Mouse (Mus musculus): ENCODE results near the gene Mov10l1.

The Mov10l1 gene

DNA sequence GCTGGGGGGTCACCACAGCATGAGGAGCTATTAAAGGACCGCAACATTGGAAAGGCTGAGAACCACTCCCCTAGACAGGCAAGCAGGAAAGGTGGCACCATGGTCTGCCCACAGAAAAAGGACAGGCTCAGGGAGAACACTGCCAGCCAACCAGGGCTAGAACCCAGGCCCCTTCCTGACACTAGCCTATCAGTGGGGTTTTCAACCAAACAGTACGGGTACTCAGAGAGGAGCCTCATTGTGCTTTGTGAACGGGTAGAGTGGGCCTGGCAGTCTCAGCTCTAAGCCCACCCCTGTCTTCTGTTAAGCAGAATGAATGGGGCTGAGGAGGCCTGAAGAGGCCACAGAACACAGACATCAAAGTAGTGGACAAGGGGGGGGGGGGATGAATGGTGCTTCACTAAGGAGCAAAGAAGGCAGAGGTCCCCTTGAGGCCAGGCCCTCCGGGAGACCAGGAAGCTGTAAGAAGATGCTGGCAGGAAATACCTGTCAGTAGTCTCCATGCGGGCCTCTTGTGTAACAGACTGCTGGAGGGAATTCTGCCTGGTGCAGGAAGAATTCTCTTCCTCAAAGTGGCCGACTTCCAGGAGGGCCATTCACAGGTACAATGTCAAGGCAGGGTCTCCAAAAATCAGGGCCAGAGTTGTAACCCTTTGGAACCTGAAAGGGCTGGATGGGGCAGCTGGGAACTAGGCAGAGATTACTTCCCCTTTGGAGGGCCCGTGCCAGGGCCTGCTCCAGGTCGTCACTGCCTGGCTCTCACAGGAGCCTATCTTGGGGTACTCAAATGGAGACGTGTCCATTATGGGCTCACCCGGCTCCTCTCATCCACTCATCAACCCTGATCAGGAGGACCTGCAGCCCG is 92.1 kb downstream of the Mov10l1 start, which contains the start of gene Trabd:
Gene Trabd, plus strand, starts transcription at position 512 of the 865 bp plus-strand sequence.
- no peak for DNase-seq (ENCODE audit: low read depth, low spot score)

DNA sequence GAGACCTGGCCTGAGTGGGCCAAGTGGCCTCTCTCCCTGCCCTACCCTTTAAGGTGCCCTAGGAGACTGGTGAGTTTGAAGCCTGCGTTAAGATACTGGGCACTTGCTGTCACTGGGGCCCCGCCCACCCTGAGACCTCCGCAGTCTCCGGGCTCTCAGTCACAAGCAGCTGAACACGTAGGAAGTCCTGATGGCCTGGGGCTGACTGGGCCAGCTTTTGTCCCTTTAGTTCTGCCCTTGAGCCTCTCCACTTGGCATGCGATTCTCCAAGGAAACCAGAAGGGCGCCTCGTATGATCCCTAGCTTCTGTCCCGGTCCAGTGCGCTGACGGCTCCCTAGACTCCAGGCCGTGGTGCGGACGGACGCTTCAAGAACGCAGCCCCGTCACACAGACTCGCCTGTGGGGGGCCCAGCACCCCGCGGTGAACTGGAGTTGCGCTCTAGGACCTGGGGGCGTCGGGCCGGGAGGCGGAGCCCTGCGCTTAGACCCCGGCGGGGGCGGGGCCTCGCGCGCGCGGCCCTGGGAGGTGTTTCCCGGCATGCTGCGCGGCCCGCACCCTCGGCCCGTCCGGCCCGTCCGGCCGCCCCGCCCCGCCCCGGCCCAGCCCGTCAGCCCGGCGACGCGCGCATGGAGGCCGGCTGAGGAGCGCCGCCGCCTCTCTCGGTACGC is 92.9 kb downstream of the Mov10l1 start:
- peak; percentile 67 for DNase-seq (ENCODE audit: low read depth, low spot score)

GRCm38 (mm10) chr15:89076156-89076731 is 93.5 kb downstream of the Mov10l1 start:
- no peak for DNase-seq (ENCODE audit: low read depth, low spot score)

- DNase-seq (ENCODE audit: low read depth, low spot score) = no peak
Observed at GRCm38 (mm10) chr15:89078208-89078836, 95.6 kb downstream of the Mov10l1 start.

- DNase-seq (ENCODE audit: low read depth, low spot score) = no peak
Observed at GRCm38 (mm10) chr15:89083906-89084305, 101.2 kb downstream of the Mov10l1 start.

DNA sequence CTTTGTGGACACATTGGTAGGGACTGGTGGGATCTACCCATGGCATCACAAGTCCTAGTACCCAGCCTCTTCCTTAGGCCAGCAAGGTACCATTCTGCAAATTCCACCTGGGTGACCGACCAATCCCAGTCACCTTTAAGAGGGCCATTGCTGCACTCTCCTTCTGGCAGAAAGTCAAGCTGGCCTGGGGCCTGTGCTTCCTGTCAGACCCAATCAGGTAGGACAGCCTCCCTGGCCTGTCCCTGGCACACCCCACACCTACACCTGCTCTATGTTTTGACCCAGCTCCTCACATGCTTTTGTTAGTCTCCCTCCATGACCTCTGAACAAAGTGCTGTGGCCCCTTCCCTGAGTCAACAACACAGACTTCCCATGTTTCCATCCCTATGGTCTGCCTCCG is 102.1 kb downstream of the Mov10l1 start:
- no peak for DNase-seq (ENCODE audit: low read depth, low spot score)

GRCm38 (mm10) chr15:89088607-89089247 is 106.0 kb downstream of the Mov10l1 start, which contains the start of gene Selenoo:
Gene Selenoo (plus strand): TSS chr15:89089084.
- DNase-seq (ENCODE audit: low read depth, low spot score) = peak; percentile 62

DNA sequence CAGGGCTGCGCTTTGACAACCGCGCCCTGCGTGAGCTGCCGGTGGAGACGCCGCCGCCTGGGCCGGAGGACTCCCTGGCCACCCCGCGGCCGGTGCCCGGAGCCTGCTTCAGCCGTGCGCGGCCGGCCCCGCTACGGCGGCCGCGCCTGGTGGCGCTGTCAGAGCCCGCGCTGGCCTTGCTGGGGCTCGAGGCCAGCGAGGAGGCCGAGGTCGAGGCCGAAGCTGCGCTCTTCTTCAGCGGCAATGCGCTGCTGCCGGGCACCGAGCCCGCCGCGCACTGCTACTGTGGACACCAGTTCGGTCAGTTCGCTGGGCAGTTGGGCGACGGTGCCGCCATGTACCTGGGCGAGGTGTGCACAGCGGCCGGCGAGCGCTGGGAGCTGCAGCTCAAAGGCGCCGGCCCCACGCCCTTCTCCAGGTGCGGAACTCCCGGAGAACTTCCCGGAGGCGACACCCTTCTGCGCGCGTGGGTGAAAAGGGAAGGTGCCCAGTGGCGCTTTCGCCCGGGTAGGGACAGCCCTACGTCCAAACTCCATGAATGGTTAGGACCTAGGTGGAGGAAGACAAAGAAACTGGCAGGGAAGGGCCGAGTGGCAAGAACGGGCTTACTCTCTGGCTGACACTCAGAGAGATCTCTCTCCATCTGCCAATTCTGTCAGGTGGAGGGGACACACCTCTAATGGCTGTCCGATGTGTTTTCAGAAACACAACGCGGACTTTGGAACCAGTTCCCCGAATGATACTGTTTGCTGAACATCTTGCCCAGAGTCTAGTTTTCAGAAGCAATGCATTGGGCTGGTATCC is 106.7 kb downstream of the Mov10l1 start:
- no peak for DNase-seq (ENCODE audit: low read depth, low spot score)

DNA sequence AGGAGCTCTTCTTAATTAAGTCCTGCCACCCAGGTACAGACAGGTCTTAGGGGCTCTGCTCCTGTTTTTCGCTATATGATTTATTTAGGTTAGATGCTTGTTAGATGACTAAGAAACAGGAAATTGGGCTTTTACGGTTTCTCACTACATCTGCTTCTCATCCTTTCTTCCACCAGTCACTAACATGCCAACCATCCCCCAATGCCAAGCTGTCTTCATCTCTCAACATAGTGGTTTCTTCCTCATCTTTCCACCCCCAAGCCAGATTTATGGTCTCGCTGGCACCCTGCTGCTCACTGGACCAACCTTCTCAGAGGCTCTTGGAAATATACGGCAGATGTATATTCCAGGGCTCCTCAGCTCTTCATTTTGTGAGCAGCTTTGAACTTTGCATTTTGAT is 108.0 kb downstream of the Mov10l1 start:
- no peak for DNase-seq (ENCODE audit: low read depth, low spot score)

DNA sequence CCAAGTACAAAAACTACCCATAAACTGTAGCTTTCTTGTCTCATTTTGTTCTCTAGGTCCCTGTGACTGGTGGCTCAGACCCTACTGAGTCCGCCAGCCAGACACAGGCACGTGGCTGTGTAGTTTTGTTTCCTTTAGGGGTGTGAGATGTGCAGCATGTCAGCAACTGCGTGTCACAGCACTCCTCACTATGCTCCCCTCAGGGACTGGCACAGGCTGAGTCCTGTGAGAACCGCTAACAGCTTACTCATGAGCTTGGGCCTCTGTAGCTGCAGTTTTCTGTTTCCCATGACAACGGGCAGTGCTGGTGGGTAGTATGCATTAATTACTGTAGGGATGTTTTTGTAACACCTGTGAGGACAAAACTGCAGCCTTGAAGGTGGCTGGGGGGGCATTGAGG is 109.5 kb downstream of the Mov10l1 start:
- DNase-seq (ENCODE audit: low read depth, low spot score) = no peak

DNA sequence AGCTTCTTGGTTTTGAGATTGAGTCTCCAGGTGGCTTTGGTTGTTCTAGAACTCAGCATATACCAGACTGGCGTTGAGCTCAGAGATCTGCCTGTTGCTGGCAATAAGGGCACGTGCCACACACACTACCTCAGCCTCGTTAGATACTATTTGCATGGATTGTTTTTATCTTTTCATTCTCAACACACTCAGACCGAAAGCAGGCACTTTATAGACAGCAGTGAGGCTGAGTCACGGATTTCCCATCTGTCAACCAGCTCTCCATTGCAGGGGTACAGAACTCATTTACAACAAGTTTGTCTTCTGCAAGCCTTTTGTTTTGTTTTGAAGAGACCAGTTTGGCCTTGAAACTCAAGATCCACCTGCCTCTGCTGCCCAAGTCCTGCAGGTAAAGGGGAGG is 114.7 kb downstream of the Mov10l1 start:
- no peak for DNase-seq (ENCODE audit: low read depth, low spot score)

DNA sequence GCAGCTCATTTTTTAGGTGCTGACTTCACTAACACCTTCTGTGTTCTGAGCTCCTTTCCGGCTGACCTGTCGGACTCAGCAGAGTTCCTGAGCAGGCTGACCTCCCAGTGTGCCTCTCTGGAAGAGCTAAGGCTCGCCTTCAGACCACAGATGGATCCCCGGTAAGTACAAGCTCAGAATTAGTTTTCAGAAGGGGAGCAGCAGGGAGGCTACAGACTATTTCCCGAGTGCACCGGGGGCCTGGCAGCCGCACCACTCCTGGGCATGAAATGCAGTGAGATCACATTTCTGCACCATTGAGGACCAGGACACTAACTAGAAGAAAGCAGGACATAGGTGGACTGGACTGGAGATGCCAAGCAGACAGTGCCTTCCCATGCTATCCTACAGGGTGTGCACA is 115.9 kb downstream of the Mov10l1 start:
- no peak for DNase-seq (ENCODE audit: low read depth, low spot score)

DNA sequence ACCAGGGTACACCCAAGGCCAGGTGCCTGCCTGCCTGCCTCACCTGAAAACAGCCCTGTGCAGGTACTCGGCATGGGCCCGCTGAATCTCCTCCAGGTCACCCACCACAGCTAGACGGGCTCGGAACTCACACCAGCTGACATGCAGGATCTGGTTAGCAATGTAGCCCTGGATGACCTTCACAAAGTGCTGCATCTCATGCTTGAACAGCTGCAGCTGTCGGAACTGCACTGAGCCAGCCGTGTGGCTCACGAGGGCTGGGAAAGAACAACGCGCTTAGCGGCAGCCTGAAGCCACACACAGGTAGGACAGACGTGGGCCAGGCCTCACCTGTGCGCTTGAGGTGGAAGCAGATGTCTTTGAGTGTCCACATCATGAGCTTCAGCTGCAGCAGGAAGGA is 118.1 kb downstream of the Mov10l1 start:
- no peak for DNase-seq (ENCODE audit: low read depth, low spot score)

- no peak for DNase-seq (ENCODE audit: low read depth, low spot score)
Observed at GRCm38 (mm10) chr15:89102646-89103045, 119.9 kb downstream of the Mov10l1 start.

DNA sequence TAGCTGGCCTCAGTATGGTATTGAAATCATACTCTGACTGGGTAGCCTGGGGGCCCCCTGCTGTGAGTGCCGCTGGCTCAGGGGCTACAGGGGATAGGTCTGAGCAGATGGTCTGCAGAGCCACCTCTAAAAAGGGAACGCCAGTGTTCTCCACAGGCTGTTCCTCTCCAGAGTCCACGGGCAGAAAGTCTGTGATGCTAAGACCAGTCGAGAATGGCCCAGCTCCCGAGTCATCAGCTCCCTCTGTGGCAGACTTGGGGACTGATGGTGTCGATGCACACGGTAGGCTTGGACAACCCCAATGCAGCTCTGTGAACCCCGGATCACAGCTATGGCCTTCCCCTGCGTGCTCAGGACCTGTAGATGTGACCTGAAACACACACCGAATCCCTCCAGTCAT is 121.2 kb downstream of the Mov10l1 start:
- no peak for DNase-seq (ENCODE audit: low read depth, low spot score)

DNA sequence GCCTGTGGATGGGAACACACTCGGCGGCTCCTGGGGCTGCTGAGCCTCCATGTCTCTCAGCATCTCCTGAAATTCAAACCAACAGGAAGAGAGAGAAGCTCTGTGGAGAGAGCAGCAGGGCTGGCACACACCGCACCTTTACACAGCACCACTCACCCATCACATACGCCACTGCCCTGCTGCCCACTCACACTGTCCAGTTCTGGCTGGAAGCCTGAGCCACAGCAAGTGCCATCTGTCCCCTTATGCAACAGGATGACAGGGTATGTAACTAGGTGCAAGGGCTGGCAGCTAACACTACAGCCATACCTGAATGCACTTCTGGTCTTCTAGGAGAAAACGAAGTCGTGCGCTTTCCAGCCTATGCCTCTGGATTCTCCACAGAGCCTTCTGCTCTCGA is 121.7 kb downstream of the Mov10l1 start:
- no peak for DNase-seq (ENCODE audit: low read depth, low spot score)
